Mouse (Mus musculus) midbrain, postnatal 0 days (tissue): Measurements from ENCODE around the gene Inhbc. TPM values are rescaled to one million over a fixed set of nuclear protein-coding genes. Genes with fewer than 3 reads are reported as not detected.

ENCODE experiments used
- ATAC-seq: fragments of 200-750 bp; cut with Nextera tagmentation; 2 replicates; pipeline ENCODE4 v1.8.0; 2017; ENCODE audit warnings: moderate number of reproducible peaks, mild to moderate bottlenecking, moderate TSS enrichment, moderate library complexity; ENCODE audit not compliant: low FRiP score
- DNase-seq: peaks from one replicate; pipeline ENCODE4 v3.0.0-alpha.2; 2015; ENCODE audit warnings: low spot score
- H3K27ac ChIP-seq: fragments of 300-500 bp; sonication (generic); 2 replicates; pipeline ENCODE4 v1.5.1; 2014; ENCODE audit warnings: low read depth, mild to moderate bottlenecking, low read length, mixed read lengths
- H3K27me3 ChIP-seq: fragments of 300-500 bp; sonication (generic); 2 replicates; pipeline ENCODE4 v1.6.1; 2014; ENCODE audit warnings: low read length, control low read depth, mixed read lengths; ENCODE audit not compliant: insufficient read depth
- H3K36me3 ChIP-seq: fragments of 300-500 bp; sonication (generic); 2 replicates; pipeline ENCODE4 v1.6.1; 2014; ENCODE audit warnings: low read length, control low read depth, mixed read lengths; ENCODE audit not compliant: insufficient read depth
- H3K4me1 ChIP-seq: fragments of 300-500 bp; sonication (generic); 2 replicates; pipeline ENCODE4 v1.6.1; 2014; ENCODE audit warnings: mild to moderate bottlenecking, control low read depth, antibody characterized with exemption, low read length, mixed read lengths; ENCODE audit not compliant: insufficient read depth
- H3K4me2 ChIP-seq: fragments of 300-500 bp; sonication (generic); 2 replicates; pipeline ENCODE4 v1.6.1; 2014; ENCODE audit warnings: low read depth, mild to moderate bottlenecking, low read length, mixed read lengths; ENCODE audit not compliant: poor library complexity, severe bottlenecking
- H3K4me3 ChIP-seq: fragments of 300-500 bp; sonication (generic); 2 replicates; pipeline ENCODE4 v1.5.1; 2014; ENCODE audit warnings: low read depth, mild to moderate bottlenecking, low read length, moderate library complexity
- H3K9ac ChIP-seq: fragments of 300-500 bp; sonication (generic); replicated peaks from 2 replicates; pipeline ENCODE4 v1.6.1; 2014; ENCODE audit warnings: mild to moderate bottlenecking, low read length, moderate library complexity, mixed read lengths; ENCODE audit not compliant: poor library complexity, severe bottlenecking
- H3K9me3 ChIP-seq: fragments of 300-500 bp; sonication (generic); 2 replicates; pipeline ENCODE4 v1.6.1; 2016; ENCODE audit warnings: low read length, control low read depth
- CTCF ChIP-seq: IDR thresholded peaks from 2 replicates; pipeline ENCODE4 v1.5.1; 2016; ENCODE audit warnings: antibody characterized with exemption, mild to moderate bottlenecking
- WGBS: fragments of 180-500 bp; shearing (Covaris S2); extraction: QIAGEN DNeasy Blood & Tissue Kit; methylation state at CpG from one replicate; pipeline ENCODE4 v1.1.7; 2014; 5-methylcytosine and 5-hydroxymethylcytosine counted together
- polyA plus RNA-seq: library from polyadenylated mRNA; unstranded; fragments of >200 nt; fragmentation: Nextera tagmentation; extraction: Ambion mirVana; gene quantifications from 2 replicates; pipeline ENCODE4 v1.2.1, GENCODE M21; 2015
- total RNA-seq: library from RNA; depleted of rRNA; stranded (reverse); fragments of >200 nt; gene quantifications from 2 replicates; pipeline ENCODE4 v1.2.3, GENCODE M21; 2014

Inhbc gene
- total and polyA plus RNA-seq, 2 experiments from 2014 or later = not detected

- 77% methylated on average over 5 of the region's 5 CpGs for WGBS
- Histone ChIP-seq H3K27ac (no peak overlapping the region), H3K9me3 (no peaks in the 10 kb centered on the region), H3K36me3 (no peaks in the 10 kb centered on the region), H3K9ac (no peak overlapping the region), H3K4me1 (peaks cover 6% of the 10 kb centered on the region; the same call in 1 of the 2 replicates), H3K4me2 (no peak overlapping the region), H3K4me3 (no peak overlapping the region), H3K27me3 (peaks cover 29% of the 10 kb centered on the region)
- DNase-seq (no peak), ATAC-seq (no peak)
- TF ChIP-seq CTCF = no peak
Measured at GRCm38 (mm10) chr10:127336952-127337351, 33.3 kb downstream of the Inhbc start.

- ATAC-seq = no peak
- H3K4me3 ChIP-seq = no peak overlapping the region
- H3K4me2 ChIP-seq = no peak overlapping the region
- no peaks in the 10 kb centered on the region for H3K9me3 ChIP-seq
- 81% methylated on average over 1 of the region's 1 CpGs for WGBS
- peaks cover 6% of the 10 kb centered on the region; the same call in 1 of the 2 replicates for H3K4me1 ChIP-seq
- DNase-seq = no peak
- H3K27me3 ChIP-seq = peaks cover 12% of the 10 kb centered on the region
- H3K27ac ChIP-seq = no peak overlapping the region
- TF ChIP-seq CTCF = no peak
- no peaks in the 10 kb centered on the region for H3K36me3 ChIP-seq
- no peak overlapping the region for H3K9ac ChIP-seq
Measured at GRCm38 (mm10) chr10:127335271-127335670, 35.0 kb downstream of the Inhbc start.

- Histone ChIP-seq H3K9ac (no peak overlapping the region), H3K27ac (no peak overlapping the region), H3K9me3 (no peaks in the 10 kb centered on the region), H3K4me1 (no peaks in the 10 kb centered on the region), H3K36me3 (no peaks in the 10 kb centered on the region), H3K4me3 (no peak overlapping the region), H3K4me2 (no peak overlapping the region), H3K27me3 (peaks cover 18% of the 10 kb centered on the region)
- DNase-seq (no peak), ATAC-seq (no peak)
- 69% methylated on average over 5 of the region's 5 CpGs for WGBS
- TF ChIP-seq CTCF = peak; percentile 52
Measured at GRCm38 (mm10) chr10:127333152-127333551, 37.1 kb downstream of the Inhbc start.

GRCm38 (mm10) chr10:127332211-127332874, 37.9 kb downstream of the Inhbc start:
- Histone ChIP-seq H3K27ac (no peak overlapping the region), H3K9me3 (no peaks in the 10 kb centered on the region), H3K4me3 (peak overlapping the region; percentile 28; the same call in 1 of the 2 replicates), H3K27me3 (peaks cover 25% of the 10 kb centered on the region), H3K9ac (peak overlapping the region; percentile 39; the same call in 1 of the 2 replicates), H3K4me1 (no peaks in the 10 kb centered on the region), H3K4me2 (peak overlapping the region; percentile 49), H3K36me3 (no peaks in the 10 kb centered on the region)
- 21% methylated on average over 31 of the region's 31 CpGs for WGBS
- DNase-seq (peak; percentile 56), ATAC-seq (peak; percentile 59; the same call in 1 of the 2 replicates)
- peak; percentile 65 for TF ChIP-seq CTCF

GRCm38 (mm10) chr10:127330212-127330611, 40.0 kb downstream of the Inhbc start:
- DNase-seq = no peak
- peaks cover 3% of the 10 kb centered on the region; the same call in 1 of the 2 replicates for H3K4me1 ChIP-seq
- ATAC-seq = no peak
- no peak overlapping the region for H3K4me2 ChIP-seq
- TF ChIP-seq CTCF = no peak
- no peak overlapping the region for H3K27ac ChIP-seq
- peaks cover 44% of the 10 kb centered on the region for H3K27me3 ChIP-seq
- no peak overlapping the region for H3K4me3 ChIP-seq
- no peaks in the 10 kb centered on the region for H3K9me3 ChIP-seq
- no peaks in the 10 kb centered on the region for H3K36me3 ChIP-seq
- 89% methylated on average over 7 of the region's 7 CpGs for WGBS
- H3K9ac ChIP-seq = no peak overlapping the region

- 54% methylated on average over 18 of the region's 18 CpGs for WGBS
- peaks cover 61% of the 10 kb centered on the region for H3K27me3 ChIP-seq
- ATAC-seq (no peak), DNase-seq (no peak)
- H3K4me1 ChIP-seq = peaks cover 3% of the 10 kb centered on the region; the same call in 1 of the 2 replicates
- H3K36me3 ChIP-seq = no peaks in the 10 kb centered on the region
- no peak overlapping the region for H3K4me2 ChIP-seq
- no peak overlapping the region for H3K9ac ChIP-seq
- H3K9me3 ChIP-seq = no peaks in the 10 kb centered on the region
- H3K4me3 ChIP-seq = no peak overlapping the region
- no peak for TF ChIP-seq CTCF
- H3K27ac ChIP-seq = no peak overlapping the region
Measured at GRCm38 (mm10) chr10:127327461-127328145, 42.6 kb downstream of the Inhbc start.
